Mouse (Mus musculus): ENCODE data around the gene Lama5. TPM values are rescaled to one million over a fixed set of nuclear protein-coding genes. Genes with fewer than 3 reads are reported as not detected.

The Lama5 gene
- polyA plus RNA-seq, 1 experiment = 8.3 TPM

DNA sequence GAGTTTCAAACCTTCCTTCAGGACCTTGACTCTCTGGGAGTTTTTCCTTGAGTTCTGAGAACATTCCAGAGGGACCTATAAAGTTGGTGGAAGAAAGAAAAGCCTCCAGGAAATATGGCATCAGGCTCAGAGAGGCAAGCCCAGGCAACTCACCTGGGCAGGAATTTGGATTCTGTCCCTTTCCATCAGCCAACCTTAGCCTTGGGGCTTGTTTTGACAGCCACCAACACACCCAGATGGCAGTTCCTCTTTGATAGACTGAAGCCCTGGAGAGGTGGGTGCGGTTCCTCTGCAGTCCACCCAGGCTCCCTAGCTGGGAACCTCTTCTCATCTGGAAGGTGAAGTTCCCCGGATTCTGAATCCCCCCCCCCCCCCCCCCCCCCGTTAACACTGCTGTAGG is 10.8 kb upstream of the Lama5 start:
- TF ChIP-seq POLR2A (IDR thresholded peaks at IDR 0.05; ENCODE audit: control insufficient read depth, low read depth, low read length) (no peak), CTCF (IDR thresholded peaks at IDR 0.05; ENCODE audit: control insufficient read depth, insufficient read depth, insufficient replicate concordance, low read depth, low read length) (no peak)
- Histone ChIP-seq H3K4me3 (ENCODE audit: control insufficient read depth, low read depth, low read length) (no peak overlapping the region), H3K36me3 (ENCODE audit: control insufficient read depth, insufficient read depth, low read length) (no peaks in the 10 kb centered on the region), H3K27ac (ENCODE audit: control insufficient read depth, insufficient read depth, low read depth, low read length) (no peak overlapping the region), H3K4me1 (ENCODE audit: control insufficient read depth, insufficient read depth, low read length) (no peaks in the 10 kb centered on the region), H3K27me3 (ENCODE audit: control insufficient read depth, insufficient read depth, low read length) (no peaks in the 10 kb centered on the region)

DNA sequence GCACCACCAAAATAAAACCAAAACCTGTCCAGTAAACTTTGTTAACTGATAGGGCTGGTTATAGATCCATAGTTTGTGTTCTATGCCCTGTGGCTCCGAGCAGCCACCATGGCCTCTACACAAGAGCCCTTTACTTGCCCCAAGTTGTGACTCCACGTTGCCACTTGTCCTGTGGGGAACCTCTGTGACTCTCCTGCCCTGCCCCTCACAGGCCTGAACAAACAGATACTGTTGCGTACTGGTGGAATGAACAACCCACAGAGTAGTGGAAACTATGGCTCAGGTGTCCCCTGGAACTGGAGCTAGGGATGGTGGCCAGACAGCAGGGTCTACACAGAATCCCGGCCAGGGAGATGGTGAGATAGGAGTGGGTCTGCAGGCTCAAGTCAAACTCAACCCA is 10.1 kb upstream of the Lama5 start:
- H3K27me3 ChIP-seq (ENCODE audit: control insufficient read depth, insufficient read depth, low read length) = no peaks in the 10 kb centered on the region
- H3K27ac ChIP-seq (ENCODE audit: control insufficient read depth, insufficient read depth, low read depth, low read length) = no peak overlapping the region
- no peaks in the 10 kb centered on the region for H3K36me3 ChIP-seq (ENCODE audit: control insufficient read depth, insufficient read depth, low read length)
- no peak overlapping the region for H3K4me3 ChIP-seq (ENCODE audit: control insufficient read depth, low read depth, low read length)
- H3K4me1 ChIP-seq (ENCODE audit: control insufficient read depth, insufficient read depth, low read length) = no peaks in the 10 kb centered on the region
- TF ChIP-seq POLR2A (IDR thresholded peaks at IDR 0.05; ENCODE audit: control insufficient read depth, low read depth, low read length) (no peak), CTCF (IDR thresholded peaks at IDR 0.05; ENCODE audit: control insufficient read depth, insufficient read depth, insufficient replicate concordance, low read depth, low read length) (no peak)

DNA sequence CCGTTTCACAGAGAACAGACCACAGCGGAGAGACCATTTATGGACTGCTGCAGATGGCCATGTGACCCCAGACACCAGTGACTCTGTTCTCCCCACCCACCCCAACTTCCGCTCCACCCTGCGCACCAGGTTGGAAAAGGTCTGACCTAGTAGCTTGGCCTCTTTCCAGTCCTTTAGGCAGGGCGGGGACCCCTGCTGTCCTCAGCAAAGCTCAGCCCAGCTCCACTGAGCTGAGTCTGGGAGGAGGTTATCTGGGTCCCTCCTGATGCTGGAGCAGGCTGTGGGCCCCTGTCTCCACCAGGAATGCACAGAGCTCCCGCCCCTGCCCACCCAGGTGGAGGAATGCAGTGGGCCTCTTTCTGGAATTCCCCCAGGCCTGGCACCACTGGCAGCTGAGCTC is 9.3 kb upstream of the Lama5 start:
- TF ChIP-seq POLR2A (IDR thresholded peaks at IDR 0.05; ENCODE audit: control insufficient read depth, low read depth, low read length) = no peak
- no peak for TF ChIP-seq CTCF (IDR thresholded peaks at IDR 0.05; ENCODE audit: control insufficient read depth, insufficient read depth, insufficient replicate concordance, low read depth, low read length)
- Histone ChIP-seq H3K4me3 (ENCODE audit: control insufficient read depth, low read depth, low read length) (no peak overlapping the region), H3K27me3 (ENCODE audit: control insufficient read depth, insufficient read depth, low read length) (no peaks in the 10 kb centered on the region), H3K27ac (ENCODE audit: control insufficient read depth, insufficient read depth, low read depth, low read length) (no peak overlapping the region), H3K4me1 (ENCODE audit: control insufficient read depth, insufficient read depth, low read length) (no peaks in the 10 kb centered on the region), H3K36me3 (ENCODE audit: control insufficient read depth, insufficient read depth, low read length) (no peaks in the 10 kb centered on the region)

DNA sequence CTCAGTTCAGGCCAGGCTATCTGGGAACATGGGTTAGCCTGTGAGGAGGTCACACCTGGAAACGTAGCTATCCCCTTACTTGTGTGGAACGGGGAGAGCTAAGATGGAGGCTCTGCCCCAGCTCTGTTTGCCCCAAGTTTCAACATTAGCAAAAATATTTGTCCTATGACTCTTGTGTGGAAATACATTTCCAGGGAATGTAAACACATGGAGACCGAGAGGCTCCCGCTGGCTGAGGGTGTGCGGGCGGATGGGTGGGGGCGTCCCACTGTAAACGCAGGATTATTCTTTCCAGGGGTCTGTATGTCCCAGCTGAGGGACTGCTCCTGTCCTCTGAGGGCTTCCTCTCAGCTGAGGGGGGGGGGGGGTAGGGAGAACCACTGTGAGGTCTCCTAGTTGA is 8.7 kb upstream of the Lama5 start:
- no peaks in the 10 kb centered on the region for H3K27me3 ChIP-seq (ENCODE audit: control insufficient read depth, insufficient read depth, low read length)
- no peaks in the 10 kb centered on the region for H3K4me1 ChIP-seq (ENCODE audit: control insufficient read depth, insufficient read depth, low read length)
- no peaks in the 10 kb centered on the region for H3K36me3 ChIP-seq (ENCODE audit: control insufficient read depth, insufficient read depth, low read length)
- H3K4me3 ChIP-seq (ENCODE audit: control insufficient read depth, low read depth, low read length) = no peak overlapping the region
- TF ChIP-seq POLR2A (IDR thresholded peaks at IDR 0.05; ENCODE audit: control insufficient read depth, low read depth, low read length) (no peak), CTCF (IDR thresholded peaks at IDR 0.05; ENCODE audit: control insufficient read depth, insufficient read depth, insufficient replicate concordance, low read depth, low read length) (no peak)
- no peak overlapping the region for H3K27ac ChIP-seq (ENCODE audit: control insufficient read depth, insufficient read depth, low read depth, low read length)

DNA sequence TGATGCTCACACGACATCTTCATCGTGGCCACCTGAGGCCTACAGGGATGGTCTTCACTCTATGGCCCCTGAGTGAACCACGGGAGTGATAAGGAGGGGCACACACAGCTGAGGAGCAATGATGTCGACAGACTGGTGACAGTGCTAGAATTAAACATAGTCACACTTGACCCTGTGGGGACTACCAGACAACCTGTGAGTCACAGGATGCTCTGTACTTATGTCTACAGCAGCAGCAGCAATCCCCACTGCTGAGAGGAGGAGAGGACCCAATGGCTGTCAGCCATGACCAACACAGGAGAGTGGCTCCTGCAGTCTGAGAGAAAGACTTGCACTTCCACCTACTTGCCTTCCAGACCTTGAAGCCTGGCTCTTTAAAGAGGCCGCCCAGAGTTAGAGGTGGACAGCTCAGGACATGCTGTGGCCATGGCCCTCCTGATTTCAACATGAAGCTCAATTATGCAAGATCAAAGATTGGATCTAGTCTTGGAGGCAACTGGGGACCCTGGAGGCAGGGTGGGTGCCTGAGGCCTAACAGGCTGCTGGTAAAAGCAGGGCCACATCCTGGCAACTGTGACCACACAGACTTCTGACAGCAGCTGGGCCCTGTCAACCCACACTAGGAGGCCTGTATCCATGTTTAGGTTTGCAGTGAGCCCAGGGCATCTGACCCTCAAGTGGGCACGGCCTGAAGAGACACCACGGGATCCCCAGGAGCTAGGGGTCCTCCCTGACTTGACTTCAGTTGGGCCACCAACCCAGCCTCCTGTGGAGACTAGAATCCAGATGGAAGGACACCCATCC is 7.6 kb upstream of the Lama5 start:
- TF ChIP-seq CTCF (IDR thresholded peaks at IDR 0.05; ENCODE audit: control insufficient read depth, insufficient read depth, insufficient replicate concordance, low read depth, low read length) (no peak), POLR2A (IDR thresholded peaks at IDR 0.05; ENCODE audit: control insufficient read depth, low read depth, low read length) (no peak)
- peaks cover 4% of the 10 kb centered on the region for H3K4me1 ChIP-seq (ENCODE audit: control insufficient read depth, insufficient read depth, low read length)

DNA sequence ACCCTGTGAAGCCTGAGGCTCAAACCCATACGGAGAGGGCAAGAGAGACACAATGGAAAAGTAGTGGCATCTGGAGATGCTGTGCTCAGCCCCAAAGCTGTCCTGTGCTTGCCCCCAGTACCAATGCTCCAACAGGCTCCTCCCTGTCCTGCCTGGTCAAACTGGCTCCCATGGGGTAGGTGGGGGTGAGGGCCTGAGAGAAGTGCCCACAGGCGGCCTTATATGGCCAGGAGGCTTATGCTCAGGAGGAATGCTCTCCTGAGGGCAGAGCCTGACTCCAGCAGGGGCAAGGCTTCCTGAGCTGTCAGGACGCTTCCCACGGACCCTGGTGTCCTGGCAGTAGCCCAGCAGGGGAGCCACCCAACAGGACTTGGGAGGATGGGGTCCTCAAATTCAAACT is 4.8 kb upstream of the Lama5 start:
- no peaks in the 10 kb centered on the region for H3K27me3 ChIP-seq (ENCODE audit: control insufficient read depth, insufficient read depth, low read length)
- no peak overlapping the region for H3K27ac ChIP-seq (ENCODE audit: control insufficient read depth, insufficient read depth, low read depth, low read length)
- H3K4me1 ChIP-seq (ENCODE audit: control insufficient read depth, insufficient read depth, low read length) = peaks cover 16% of the 10 kb centered on the region
- TF ChIP-seq CTCF (IDR thresholded peaks at IDR 0.05; ENCODE audit: control insufficient read depth, insufficient read depth, insufficient replicate concordance, low read depth, low read length) (no peak), POLR2A (IDR thresholded peaks at IDR 0.05; ENCODE audit: control insufficient read depth, low read depth, low read length) (no peak)
- no peak overlapping the region for H3K4me3 ChIP-seq (ENCODE audit: control insufficient read depth, low read depth, low read length)
- H3K36me3 ChIP-seq (ENCODE audit: control insufficient read depth, insufficient read depth, low read length) = no peaks in the 10 kb centered on the region

More for the DNA sequence above, 7.6 kb upstream of the Lama5 start:
- Histone ChIP-seq H3K36me3 (ENCODE audit: control insufficient read depth, insufficient read depth, low read length) (no peaks in the 10 kb centered on the region), H3K27ac (ENCODE audit: control insufficient read depth, insufficient read depth, low read depth, low read length) (no peak overlapping the region), H3K4me3 (ENCODE audit: control insufficient read depth, low read depth, low read length) (no peak overlapping the region), H3K27me3 (ENCODE audit: control insufficient read depth, insufficient read depth, low read length) (no peaks in the 10 kb centered on the region)

DNA sequence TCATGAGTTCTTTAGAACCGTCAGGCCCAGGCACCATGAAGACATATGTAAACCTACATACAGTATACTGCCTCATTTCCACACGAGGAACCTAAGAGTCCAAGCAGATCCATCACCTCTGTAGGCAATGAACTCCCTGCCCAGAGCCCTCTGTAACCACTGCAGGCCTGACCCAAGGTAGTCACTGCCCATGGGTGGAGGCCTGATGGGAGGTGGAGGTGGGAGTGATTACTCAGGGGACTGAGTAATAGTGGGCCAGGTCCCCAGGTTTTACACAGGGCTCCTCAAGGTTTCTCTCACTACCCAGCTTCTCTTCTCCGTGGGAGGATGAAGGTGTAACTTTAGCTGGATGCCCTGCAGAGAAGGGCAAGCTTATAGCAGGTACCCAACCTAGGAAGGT is 3.5 kb upstream of the Lama5 start:
- Histone ChIP-seq H3K27ac (ENCODE audit: control insufficient read depth, insufficient read depth, low read depth, low read length) (no peak overlapping the region), H3K4me1 (ENCODE audit: control insufficient read depth, insufficient read depth, low read length) (peaks cover 21% of the 10 kb centered on the region), H3K36me3 (ENCODE audit: control insufficient read depth, insufficient read depth, low read length) (no peaks in the 10 kb centered on the region), H3K27me3 (ENCODE audit: control insufficient read depth, insufficient read depth, low read length) (no peaks in the 10 kb centered on the region), H3K4me3 (ENCODE audit: control insufficient read depth, low read depth, low read length) (no peak overlapping the region)
- no peak for TF ChIP-seq POLR2A (IDR thresholded peaks at IDR 0.05; ENCODE audit: control insufficient read depth, low read depth, low read length)
- no peak for TF ChIP-seq CTCF (IDR thresholded peaks at IDR 0.05; ENCODE audit: control insufficient read depth, insufficient read depth, insufficient replicate concordance, low read depth, low read length)
